Mouse (Mus musculus) MEL (cell line): Measurements from ENCODE around the gene Usp22. TPM values are rescaled to one million over a fixed set of nuclear protein-coding genes. Genes with fewer than 3 reads are reported as not detected.

Source experiments
- DNase-seq: peaks from one replicate; pipeline ENCODE4 v3.0.0; 2011; ENCODE audit warnings: low read depth, low spot score
- H3K27ac ChIP-seq: 2 replicates; pipeline ENCODE4 v1.5.1; 2012; ENCODE audit warnings: low read depth, mild to moderate bottlenecking, control low read depth, low read length, moderate library complexity; ENCODE audit not compliant: control insufficient read depth
- H3K27me3 ChIP-seq, 2 experiments: fragments of 150-350 bp in 1 of 2; sonication (generic) in 1 of 2; 2 replicates each; pipeline ENCODE4 v1.6.1; 2012; ENCODE audit warnings: low read length in 2 of 2, mild to moderate bottlenecking in 2 of 2, improper control_type of control experiment in 1 of 2, moderate library complexity in 1 of 2; ENCODE audit not compliant: insufficient read depth in 2 of 2, control insufficient read depth in 1 of 2
- H3K36me3 ChIP-seq, 2 experiments: 2 replicates each; pipeline ENCODE4 v1.6.1; 2012 to 2014; ENCODE audit warnings: low read length in 2 of 2, improper control_type of control experiment in 1 of 2, inconsistent platforms in 1 of 2, mild to moderate bottlenecking in 1 of 2; ENCODE audit not compliant: insufficient read depth in 2 of 2, control insufficient read depth in 1 of 2
- H3K4me1 ChIP-seq, 2 experiments: fragments of 150-350 bp in 1 of 2; sonication (generic) in 1 of 2; 2 replicates each; pipeline ENCODE4 v1.6.1; 2012; ENCODE audit warnings: low read length in 2 of 2, improper control_type of control experiment in 1 of 2, mild to moderate bottlenecking in 1 of 2; ENCODE audit not compliant: insufficient read depth in 2 of 2, control insufficient read depth in 1 of 2
- H3K4me3 ChIP-seq, 2 experiments: fragments of 150-350 bp in 1 of 2; sonication (generic) in 1 of 2; 2 replicates each; pipeline ENCODE4 v1.5.1; 2012; ENCODE audit warnings: low read depth in 2 of 2, low read length in 2 of 2, mild to moderate bottlenecking in 2 of 2, moderate library complexity in 2 of 2, control low read depth in 1 of 2, improper control_type of control experiment in 1 of 2; ENCODE audit not compliant: control insufficient read depth in 1 of 2, insufficient read depth in 1 of 2
- H3K79me2 ChIP-seq: 2 replicates; pipeline ENCODE4 v1.6.1; 2012; ENCODE audit warnings: mild to moderate bottlenecking, low read length, moderate library complexity; ENCODE audit not compliant: control insufficient read depth, poor library complexity, insufficient read depth
- H3K9ac ChIP-seq: 2 replicates; pipeline ENCODE4 v1.6.1; 2012; ENCODE audit warnings: low read depth, mild to moderate bottlenecking, control low read depth, low read length, moderate library complexity; ENCODE audit not compliant: control insufficient read depth, poor library complexity, severe bottlenecking
- H3K9me3 ChIP-seq: fragments of 150-350 bp; sonication (generic); replicated peaks from 2 replicates; pipeline ENCODE4 v1.6.1; 2012; ENCODE audit warnings: mild to moderate bottlenecking, low read length, improper control_type of control experiment, moderate library complexity; ENCODE audit not compliant: insufficient read depth
- CHD1 ChIP-seq: IDR thresholded peaks from 2 replicates; pipeline ENCODE4 v1.6.1; 2012; ENCODE audit warnings: low read depth, mild to moderate bottlenecking, inconsistent platforms, low read length, improper control_type of control experiment
- CHD2 ChIP-seq: IDR thresholded peaks from 2 replicates; pipeline ENCODE4 v1.6.1; 2011; ENCODE audit warnings: low read length, improper control_type of control experiment
- CTCF ChIP-seq, 3 experiments: IDR thresholded peaks in 2 of 3; conservative IDR thresholded peaks in 1 of 3; 2 replicates each; pipeline ENCODE4 v1.5.1; 2011 to 2012; ENCODE audit warnings: low read length in 3 of 3, low read depth in 2 of 3, mild to moderate bottlenecking in 2 of 3, improper control_type of control experiment in 1 of 3, inconsistent platforms in 1 of 3, mixed read lengths in 1 of 3, moderate library complexity in 1 of 3; ENCODE audit not compliant: control insufficient read depth in 1 of 3, insufficient read depth in 1 of 3, poor library complexity in 1 of 3, severe bottlenecking in 1 of 3
- ELF1 ChIP-seq: IDR thresholded peaks from 2 replicates; pipeline ENCODE4 v1.6.1; 2014; ENCODE audit warnings: low read depth, mild to moderate bottlenecking, inconsistent platforms, low read length, improper control_type of control experiment, moderate library complexity
- EP300 ChIP-seq, 2 experiments: IDR thresholded peaks; 2 replicates each; pipeline ENCODE4 v1.6.1; 2011; ENCODE audit warnings: improper control_type of control experiment in 2 of 2, low read length in 2 of 2, low read depth in 1 of 2, mild to moderate bottlenecking in 1 of 2
- ETS1 ChIP-seq: IDR thresholded peaks from 2 replicates; pipeline ENCODE4 v1.6.1; 2012; ENCODE audit warnings: low read depth, mild to moderate bottlenecking, inconsistent platforms, low read length, improper control_type of control experiment, moderate library complexity
- GABPA ChIP-seq: IDR thresholded peaks from 2 replicates; pipeline ENCODE4 v1.6.1; 2012; ENCODE audit warnings: low read depth, mild to moderate bottlenecking, inconsistent platforms, low read length, improper control_type of control experiment, moderate library complexity
- JUND ChIP-seq: IDR thresholded peaks from 2 replicates; pipeline ENCODE4 v1.6.1; 2011; ENCODE audit warnings: low read depth, mild to moderate bottlenecking, improper control_type of control experiment, low read length
- KAT2A ChIP-seq: conservative IDR thresholded peaks from 2 replicates; pipeline ENCODE4 v1.6.1; 2012; ENCODE audit warnings: low read depth, low read length, improper control_type of control experiment, inconsistent platforms
- MAFK ChIP-seq: IDR thresholded peaks from 2 replicates; pipeline ENCODE4 v1.6.1; 2011; ENCODE audit warnings: low read depth, mild to moderate bottlenecking, low read length, improper control_type of control experiment, borderline replicate concordance
- MAX ChIP-seq: IDR thresholded peaks from 2 replicates; pipeline ENCODE4 v1.6.1; 2011; ENCODE audit warnings: low read length, improper control_type of control experiment
- MEF2A ChIP-seq: IDR thresholded peaks from 2 replicates; pipeline ENCODE4 v1.6.1; 2014; ENCODE audit warnings: low read depth, mild to moderate bottlenecking, inconsistent platforms, low read length, improper control_type of control experiment; ENCODE audit not compliant: poor library complexity, insufficient replicate concordance, severe bottlenecking; ENCODE audit errors: extremely low read depth
- NELFE ChIP-seq: IDR thresholded peaks from 2 replicates; pipeline ENCODE4 v1.6.1; 2011; ENCODE audit warnings: low read depth, low read length, improper control_type of control experiment
- NRF1 ChIP-seq: IDR thresholded peaks from 2 replicates; pipeline ENCODE4 v1.6.1; 2014; ENCODE audit warnings: low read depth, mild to moderate bottlenecking, inconsistent platforms, low read length, improper control_type of control experiment, moderate library complexity; ENCODE audit not compliant: poor library complexity, insufficient read depth, severe bottlenecking
- POLR2AphosphoS2 ChIP-seq: IDR thresholded peaks from 2 replicates; pipeline ENCODE4 v1.6.1; 2011; ENCODE audit warnings: low read length, improper control_type of control experiment
- POLR2AphosphoS5 ChIP-seq: IDR thresholded peaks from 2 replicates; pipeline ENCODE4 v1.6.1; 2012; ENCODE audit warnings: low read depth, borderline replicate concordance, mild to moderate bottlenecking, inconsistent platforms, low read length, moderate library complexity, mixed read lengths
- RAD21 ChIP-seq: IDR thresholded peaks from 2 replicates; pipeline ENCODE4 v1.6.1; 2011; ENCODE audit warnings: mild to moderate bottlenecking, low read depth, low read length, improper control_type of control experiment
- RCOR1 ChIP-seq: IDR thresholded peaks from 2 replicates; pipeline ENCODE4 v1.6.1; 2012; ENCODE audit warnings: low read depth, mild to moderate bottlenecking, inconsistent platforms, low read length, improper control_type of control experiment
- TAL1 ChIP-seq: IDR thresholded peaks from 2 replicates; pipeline ENCODE4 v1.6.1; 2012; ENCODE audit warnings: mild to moderate bottlenecking, inconsistent platforms, low read length, moderate library complexity, mixed read lengths
- TBP ChIP-seq: IDR thresholded peaks from 2 replicates; pipeline ENCODE4 v1.8.0; 2011; ENCODE audit warnings: low read depth, low read length, improper control_type of control experiment
- UBTF ChIP-seq: IDR thresholded peaks from 2 replicates; pipeline ENCODE4 v1.6.1; 2012; ENCODE audit warnings: low read depth, mild to moderate bottlenecking, inconsistent platforms, low read length, improper control_type of control experiment, moderate library complexity, borderline replicate concordance; ENCODE audit not compliant: insufficient read depth
- USF2 ChIP-seq, 2 experiments: IDR thresholded peaks; 2 replicates each; pipeline ENCODE4 v1.6.1; 2011 to 2012; ENCODE audit warnings: improper control_type of control experiment in 2 of 2, low read length in 2 of 2, borderline replicate concordance in 1 of 2, inconsistent platforms in 1 of 2, low read depth in 1 of 2, mild to moderate bottlenecking in 1 of 2; ENCODE audit not compliant: insufficient read depth in 1 of 2
- ZC3H11A ChIP-seq: IDR thresholded peaks from 2 replicates; pipeline ENCODE4 v1.6.1; 2012; ENCODE audit warnings: low read depth, mild to moderate bottlenecking, inconsistent platforms, low read length, improper control_type of control experiment
- ZKSCAN1 ChIP-seq: IDR thresholded peaks from 2 replicates; pipeline ENCODE4 v1.6.1; 2012; ENCODE audit warnings: low read depth, mild to moderate bottlenecking, inconsistent platforms, low read length, improper control_type of control experiment, moderate library complexity
- ZMIZ1 ChIP-seq: IDR thresholded peaks from 2 replicates; pipeline ENCODE4 v1.6.1; 2012; ENCODE audit warnings: low read depth, mild to moderate bottlenecking, inconsistent platforms, low read length, improper control_type of control experiment, moderate library complexity
- ZNF384 ChIP-seq: IDR thresholded peaks from 2 replicates; pipeline ENCODE4 v1.6.1; 2012; ENCODE audit warnings: low read depth, mild to moderate bottlenecking, inconsistent platforms, low read length, improper control_type of control experiment
- polyA plus RNA-seq, 2 experiments: library from polyadenylated mRNA; stranded (reverse) in 1 of 2; unstranded in 1 of 2; fragments of >175 nt in 1 of 2; fragments of >200 nt in 1 of 2; gene quantifications; 2 replicates each; pipeline versions ENCODE4 v1.2.1 to v1.2.4; 2012; ENCODE audit warnings: low replicate concordance in 2 of 2, low read depth in 1 of 2; ENCODE audit not compliant: insufficient read length in 2 of 2, insufficient read depth in 1 of 2, missing spikeins in 1 of 2
- total RNA-seq: library from RNA; depleted of rRNA; stranded (reverse); fragments of 300-350 nt; gene quantifications from 2 replicates; pipeline ENCODE4 v1.2.3, GENCODE M21; 2012

The Usp22 gene
- total and polyA plus RNA-seq, 3 experiments = 36.5 to 646 (median 36.9) TPM

DNA sequence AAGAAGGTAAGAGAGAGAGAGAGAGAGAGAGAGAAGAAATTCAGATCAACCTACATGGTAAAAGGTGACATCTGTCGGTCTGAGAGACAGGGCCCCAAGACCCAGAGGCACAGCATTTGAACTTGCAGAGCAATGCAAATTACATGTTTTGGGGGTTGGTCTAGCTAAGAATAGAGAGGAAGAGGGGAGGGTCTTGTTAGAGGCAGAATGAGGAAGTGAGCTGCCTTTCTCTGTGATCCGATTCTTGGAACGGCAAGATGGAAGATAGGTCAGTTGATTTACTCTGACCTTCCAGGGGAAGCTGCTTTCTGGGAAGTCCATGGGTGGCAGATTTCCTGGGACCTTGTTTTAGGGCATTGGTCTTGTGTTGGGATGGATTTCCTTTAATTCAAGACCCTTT, 32.6 kb downstream of the Usp22 start (continued):
- TF ChIP-seq MAX (no peak), NRF1 (no peak), KAT2A (no peak)

DNA sequence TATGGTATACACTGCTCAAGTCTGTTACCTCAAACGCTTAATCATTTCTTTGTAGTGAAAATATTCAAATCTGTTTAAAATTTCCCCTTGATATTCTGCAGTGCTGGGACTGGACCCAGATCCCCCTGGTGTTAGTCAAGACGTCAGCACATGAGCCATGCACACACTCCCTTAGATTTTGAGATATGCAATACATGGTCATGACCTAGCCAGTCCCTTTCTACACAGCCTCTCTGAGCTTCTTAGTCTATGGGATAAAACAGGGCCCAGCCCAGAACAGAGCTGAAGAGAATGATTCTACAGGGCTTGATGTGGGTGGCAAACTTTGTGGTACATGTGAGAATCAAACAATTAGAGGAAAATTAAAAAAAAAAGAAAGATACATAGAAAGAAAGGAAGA, 33.2 kb downstream of the Usp22 start:
- Histone ChIP-seq H3K9me3 (no peaks in the 10 kb centered on the region), H3K27me3 (peaks cover 0 to 2% of the 10 kb centered on the region in 2 experiments; a peak in 1 of 4 replicates), H3K27ac (no peak overlapping the region), H3K4me3 (no peak overlapping the region; a peak in 1 of 4 replicates), H3K79me2 (no peaks in the 10 kb centered on the region), H3K4me1 (peaks cover 4 to 17% of the 10 kb centered on the region in 2 experiments), H3K36me3 (peaks cover 0 to 12% of the 10 kb centered on the region in 2 experiments; a peak in 2 of 4 replicates), H3K9ac (peak overlapping the region; percentile 5)
- DNase-seq = peak; percentile 33
- no peak for TF ChIP-seq NELFE
- no peak for TF ChIP-seq MAX
- TF ChIP-seq UBTF = no peak
- no peak for TF ChIP-seq ZC3H11A
- no peak for TF ChIP-seq TBP
- TF ChIP-seq NRF1 = no peak
- TF ChIP-seq MAFK = no peak
- TF ChIP-seq ZNF384 = no peak
- TF ChIP-seq TAL1 = no peak
- TF ChIP-seq USF2 (IDR thresholded peaks at IDR 0.05; ENCODE audit: borderline replicate concordance in 1 of 2, insufficient read depth in 1 of 2, low read depth in 1 of 2, low read length in 2 of 2) = no peak
- TF ChIP-seq ZMIZ1 = no peak
- TF ChIP-seq POLR2AphosphoS2 = no peak
- TF ChIP-seq EP300 (IDR thresholded peaks at IDR 0.05; ENCODE audit: low read depth in 1 of 2, low read length in 2 of 2) = no peak

DNA sequence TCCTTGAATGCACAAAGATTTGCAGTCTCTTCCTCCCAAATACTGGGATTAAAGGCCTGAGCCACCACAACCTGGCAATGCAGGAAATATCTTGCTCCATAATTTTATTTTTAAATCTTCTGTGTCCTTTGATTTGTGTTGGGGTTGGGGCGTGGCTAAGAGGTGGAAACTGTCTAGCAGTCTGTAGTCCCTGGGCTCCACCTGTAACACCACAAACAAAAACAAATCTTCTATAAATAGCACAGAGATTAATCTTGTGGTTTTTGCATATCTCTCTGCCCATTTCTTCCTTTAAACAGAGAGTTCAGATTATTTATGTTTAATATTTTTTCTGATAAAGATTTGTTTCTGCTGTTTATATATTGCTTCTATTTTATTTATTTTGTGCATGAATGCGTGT, 41.9 kb downstream of the Usp22 start:
- H3K27me3 ChIP-seq = peaks cover 6 to 11% of the 10 kb centered on the region in 2 experiments
- H3K4me1 ChIP-seq = no peaks in the 10 kb centered on the region
- H3K9me3 ChIP-seq = no peaks in the 10 kb centered on the region
- no peaks in the 10 kb centered on the region for H3K36me3 ChIP-seq
- H3K79me2 ChIP-seq = no peaks in the 10 kb centered on the region
- DNase-seq = no peak
- no peak overlapping the region for H3K27ac ChIP-seq
- H3K9ac ChIP-seq = no peak overlapping the region
- TF ChIP-seq CHD2 (no peak), POLR2AphosphoS2 (no peak), ETS1 (no peak), POLR2AphosphoS5 (no peak), CHD1 (no peak), GABPA (no peak), NELFE (no peak), ZKSCAN1 (no peak), ZNF384 (no peak), JUND (no peak), ZMIZ1 (no peak), TAL1 (no peak), RCOR1 (no peak), MAFK (no peak), MAX (no peak), CTCF (IDR thresholded peaks at IDR 0.05 in 2 of 3, conservative IDR thresholded peaks at IDR 0.05 in 1 of 3; ENCODE audit: control insufficient read depth in 1 of 3, insufficient read depth in 1 of 3, low read depth in 2 of 3, low read length in 3 of 3, poor library complexity in 1 of 3, severe bottlenecking in 1 of 3) (no peak), MEF2A (no peak), RAD21 (no peak), ELF1 (no peak)
- no peak overlapping the region for H3K4me3 ChIP-seq
